Mouse (Mus musculus): ENCODE measurements at regions not wholly inside any gene's neighbourhood (a gene's known extent, or its start where the extent isn't known, plus 50 kb on each side); places are given as distances from the start of the nearest gene placed in this dataset.
"Not testable (repeated sequence)": the region's sequence is repeated elsewhere in the genome, so short reads cannot be mapped to it uniquely, and the experiment has no call there.

- DNase-seq (ENCODE audit: low spot score in 2 of 2), result no peak
Observed at GRCm38 (mm10) chr2:72615869-72616268, 139.9 kb downstream of the Cdca7 start.

- no peak for DNase-seq (ENCODE audit: low spot score in 2 of 2)
Observed at GRCm38 (mm10) chr2:72616412-72616811, 140.5 kb downstream of the Cdca7 start.

GRCm38 (mm10) chr2:72619446-72619845 lies 143.5 kb downstream of the Cdca7 start:
- no peak for DNase-seq (ENCODE audit: low spot score in 2 of 2)

- DNase-seq (ENCODE audit: low spot score in 2 of 2), result no peak
Observed at GRCm38 (mm10) chr2:72620182-72620652, 144.3 kb downstream of the Cdca7 start.

- DNase-seq (ENCODE audit: low spot score in 2 of 2), result no peak
Observed at GRCm38 (mm10) chr2:72627915-72628314, 152.0 kb downstream of the Cdca7 start.

- no peak for DNase-seq (ENCODE audit: low spot score in 2 of 2)
Observed at GRCm38 (mm10) chr2:72628626-72629470, 152.9 kb downstream of the Cdca7 start.

GRCm38 (mm10) chr2:72629691-72630461 lies 153.9 kb downstream of the Cdca7 start:
- DNase-seq (ENCODE audit: low spot score in 2 of 2), result no peak

GRCm38 (mm10) chr2:72637881-72638620 lies 162.1 kb downstream of the Cdca7 start:
- no peak for DNase-seq (ENCODE audit: low spot score in 2 of 2)

- DNase-seq (ENCODE audit: low spot score in 2 of 2), result no peak
Observed at GRCm38 (mm10) chr2:72639022-72639421, 163.1 kb downstream of the Cdca7 start.

- DNase-seq (ENCODE audit: low spot score in 2 of 2), result no peak
Observed at GRCm38 (mm10) chr2:72641228-72641627, 165.3 kb downstream of the Cdca7 start.

GRCm38 (mm10) chr2:72644151-72644843 lies 168.3 kb downstream of the Cdca7 start:
- no peak for DNase-seq (ENCODE audit: low spot score in 2 of 2)

GRCm38 (mm10) chr2:72647642-72648041 lies 171.7 kb downstream of the Cdca7 start:
- no peak for DNase-seq (ENCODE audit: low spot score in 2 of 2)

GRCm38 (mm10) chr2:72648294-72648693 lies 172.3 kb downstream of the Cdca7 start:
- no peak for DNase-seq (ENCODE audit: low spot score in 2 of 2)

- DNase-seq (ENCODE audit: low spot score in 2 of 2), result no peak
Observed at GRCm38 (mm10) chr2:72655864-72656263, 179.9 kb downstream of the Cdca7 start.

- no peak for DNase-seq (ENCODE audit: low spot score in 2 of 2)
Observed at GRCm38 (mm10) chr2:72657101-72657920, 181.4 kb downstream of the Cdca7 start.

GRCm38 (mm10) chr2:72662396-72662795 lies 186.4 kb downstream of the Cdca7 start:
- no peak for DNase-seq (ENCODE audit: low spot score in 2 of 2)

GRCm38 (mm10) chr2:72662979-72663780 lies 187.2 kb downstream of the Cdca7 start:
- DNase-seq (ENCODE audit: low spot score in 2 of 2), result no peak

- not testable (repeated sequence) for DNase-seq (ENCODE audit: low spot score in 2 of 2)
Observed at GRCm38 (mm10) chr2:72667396-72667795, 191.4 kb downstream of the Cdca7 start.
